Mouse (Mus musculus) lung, postnatal 14 days (tissue): ENCODE data around the gene Zfp362.

Experiments
- DNase-seq: peaks from one replicate; pipeline ENCODE4 v3.0.0; 2021

Zfp362 gene

DNA sequence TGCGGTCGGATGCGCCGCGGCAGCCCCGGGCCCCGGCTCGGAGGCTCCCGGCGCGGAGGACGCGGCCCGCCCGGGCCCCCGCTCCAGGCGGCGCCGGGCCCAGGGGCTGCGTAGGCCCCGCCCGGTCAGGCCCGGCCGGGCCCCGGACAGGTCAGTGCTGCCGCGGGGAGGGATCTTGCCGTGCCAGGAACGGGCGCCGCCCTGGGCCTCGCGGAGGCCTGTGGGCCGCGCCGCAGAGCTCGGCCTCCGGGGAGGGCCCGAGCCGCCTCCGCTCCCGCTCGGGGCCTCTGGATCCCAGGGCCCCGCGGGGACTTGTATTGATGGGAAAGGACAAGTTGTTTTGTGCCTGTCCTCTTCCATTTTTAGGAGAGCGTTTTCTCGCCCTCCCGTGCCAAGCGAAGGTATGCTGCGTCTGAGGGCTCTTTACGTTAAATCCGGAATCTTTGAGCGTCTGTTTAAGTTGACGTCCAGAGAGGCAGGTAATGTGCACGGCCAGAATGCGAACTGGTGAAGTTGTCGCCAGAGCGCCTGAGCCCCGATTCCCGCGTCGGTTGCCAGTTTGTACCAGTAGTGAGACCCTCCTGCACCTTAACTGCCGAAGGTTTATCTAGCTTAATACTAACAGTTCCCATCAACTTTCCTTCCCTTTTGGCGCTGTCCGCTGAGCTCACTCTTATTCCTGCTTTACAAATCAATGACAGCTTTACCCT lies 78.0 kb downstream of the Zfp362 start:
- DNase-seq = peak; percentile 65

DNA sequence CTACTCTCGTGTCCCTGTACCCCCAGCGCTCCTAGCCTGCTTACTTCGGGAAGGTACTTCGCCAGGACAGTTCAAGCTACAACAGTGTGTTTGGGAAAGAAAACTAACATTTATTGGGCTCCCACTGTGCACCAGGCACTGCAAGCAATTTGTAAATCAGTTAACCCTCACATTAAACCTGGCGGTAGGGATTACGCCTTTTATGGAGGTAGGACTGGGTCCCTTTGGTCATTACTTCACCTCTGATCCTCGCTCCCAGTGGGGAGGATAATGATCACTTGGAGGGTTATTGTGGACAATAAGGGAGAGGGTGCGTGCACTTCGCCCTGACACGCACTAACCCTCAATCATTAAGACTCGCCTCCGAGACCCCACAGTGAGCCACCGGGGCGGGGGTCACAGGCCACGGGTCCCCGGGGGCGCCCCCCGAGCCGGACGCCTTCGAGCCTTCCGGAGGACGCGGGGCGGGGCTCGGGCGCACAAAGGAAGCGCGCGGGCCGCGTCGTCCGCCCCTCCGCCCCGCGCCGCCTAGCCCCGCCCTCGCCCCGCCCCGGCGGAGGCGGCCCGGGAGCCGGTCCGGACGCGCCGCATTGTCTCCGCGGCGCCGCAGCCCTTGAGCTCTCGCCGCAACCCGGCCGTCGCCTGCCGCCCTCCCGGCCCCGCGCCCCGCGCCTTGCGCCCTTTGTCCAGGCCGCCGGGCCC lies 78.7 kb downstream of the Zfp362 start:
- peak; percentile 88 for DNase-seq

DNA sequence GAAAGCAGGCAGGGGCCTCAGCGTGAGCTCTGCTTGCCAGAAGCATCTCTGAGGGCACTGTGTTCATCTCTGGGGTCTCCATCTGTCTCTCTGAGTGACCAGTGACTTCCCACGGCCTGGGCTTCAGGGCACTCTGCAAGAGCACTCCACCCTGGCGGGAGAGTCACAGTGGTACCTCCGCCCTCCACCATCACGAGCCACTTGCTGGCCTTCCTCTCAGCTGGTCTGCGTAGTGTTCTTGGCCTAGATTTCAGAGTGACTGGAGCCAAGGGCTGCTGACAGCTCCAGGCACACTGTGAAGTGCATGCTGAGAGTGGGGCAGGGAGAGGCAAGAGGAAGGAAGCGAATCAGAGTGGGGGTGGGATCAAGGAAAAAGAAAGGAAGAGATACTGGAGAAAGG lies 81.8 kb downstream of the Zfp362 start:
- DNase-seq = peak; percentile 44

DNA sequence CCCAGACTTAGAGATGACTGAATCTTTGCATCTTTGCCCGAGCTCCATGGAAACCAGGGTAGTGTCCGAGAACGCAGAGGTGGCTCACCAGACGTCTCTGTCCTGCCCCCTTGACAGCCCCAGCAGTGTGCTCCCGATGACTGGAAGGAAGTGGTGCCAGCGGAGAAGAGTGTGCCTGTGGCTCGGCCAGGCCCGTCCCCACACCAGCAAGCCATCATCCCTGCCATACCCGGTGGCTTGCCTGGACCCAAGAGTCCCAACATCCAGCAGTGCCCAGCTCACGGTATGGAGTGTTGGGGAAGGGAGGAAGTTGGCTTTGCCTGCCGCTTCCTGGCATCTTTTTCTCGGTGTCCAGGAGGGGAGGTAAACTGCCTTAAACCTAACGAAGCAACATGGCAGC lies 82.4 kb downstream of the Zfp362 start:
- no peak for DNase-seq
